Mouse (Mus musculus) forebrain, postnatal 0 days (tissue): ENCODE data around the gene Osgin1. TPM values are rescaled to one million over a fixed set of nuclear protein-coding genes. Genes with fewer than 3 reads are reported as not detected.

Experiments used
- ATAC-seq: fragments of 200-750 bp; cut with Nextera tagmentation; 2 replicates; pipeline ENCODE4 v1.8.0; 2017; ENCODE audit warnings: mild to moderate bottlenecking, moderate library complexity
- DNase-seq: peaks from one replicate; pipeline ENCODE4 v3.0.0-alpha.2; 2015
- H3K27ac ChIP-seq: fragments of 300-500 bp; sonication (generic); 2 replicates; pipeline ENCODE4 v1.5.1; 2014; ENCODE audit warnings: low read depth, mild to moderate bottlenecking, antibody characterized with exemption, low read length, moderate library complexity, mixed read lengths
- H3K27me3 ChIP-seq: fragments of 300-500 bp; sonication (generic); 2 replicates; pipeline ENCODE4 v1.6.1; 2014; ENCODE audit warnings: mild to moderate bottlenecking, low read length, mixed read lengths; ENCODE audit not compliant: insufficient read depth
- H3K36me3 ChIP-seq: fragments of 300-500 bp; sonication (generic); 2 replicates; pipeline ENCODE4 v1.6.1; 2014; ENCODE audit warnings: mild to moderate bottlenecking, moderate library complexity; ENCODE audit not compliant: insufficient read depth
- H3K4me1 ChIP-seq: fragments of 300-500 bp; sonication (generic); 2 replicates; pipeline ENCODE4 v1.6.1; 2014; ENCODE audit warnings: antibody characterized with exemption; ENCODE audit not compliant: insufficient read depth
- H3K4me2 ChIP-seq: fragments of 300-500 bp; sonication (generic); 2 replicates; pipeline ENCODE4 v1.6.1; 2014; ENCODE audit warnings: low read depth, mild to moderate bottlenecking, moderate library complexity
- H3K4me3 ChIP-seq: fragments of 300-500 bp; sonication (generic); 2 replicates; pipeline ENCODE4 v1.5.1; 2014; ENCODE audit warnings: low read depth, low read length, mixed read lengths
- H3K9ac ChIP-seq: fragments of 300-500 bp; sonication (generic); 2 replicates; pipeline ENCODE4 v1.6.1; 2014; ENCODE audit warnings: mild to moderate bottlenecking
- H3K9me3 ChIP-seq: fragments of 300-500 bp; sonication (generic); 2 replicates; pipeline ENCODE4 v1.6.1; 2016; ENCODE audit warnings: low read length
- CTCF ChIP-seq: sonication (generic); IDR thresholded peaks from 2 replicates; pipeline ENCODE4 v1.5.1; 2016; ENCODE audit warnings: antibody characterized with exemption, control low read depth, low read depth
- WGBS: fragments of 180-500 bp; shearing (Covaris S2); extraction: QIAGEN DNeasy Blood & Tissue Kit; methylation state at CpG from one replicate; pipeline ENCODE4 v1.1.7; 2014; 5-methylcytosine and 5-hydroxymethylcytosine counted together
- polyA plus RNA-seq: library from polyadenylated mRNA; unstranded; fragments of >200 nt; fragmentation: Nextera tagmentation; extraction: Ambion mirVana; gene quantifications from 2 replicates; pipeline ENCODE4 v1.2.1, GENCODE M21; 2015
- total RNA-seq: library from RNA; depleted of rRNA; stranded (reverse); fragments of >200 nt; gene quantifications from 2 replicates; pipeline ENCODE4 v1.2.3, GENCODE M21; 2014

Gene Osgin1
- total and polyA plus RNA-seq, 2 experiments from 2014 or later: 0.12 TPM; not detected in 1

DNA sequence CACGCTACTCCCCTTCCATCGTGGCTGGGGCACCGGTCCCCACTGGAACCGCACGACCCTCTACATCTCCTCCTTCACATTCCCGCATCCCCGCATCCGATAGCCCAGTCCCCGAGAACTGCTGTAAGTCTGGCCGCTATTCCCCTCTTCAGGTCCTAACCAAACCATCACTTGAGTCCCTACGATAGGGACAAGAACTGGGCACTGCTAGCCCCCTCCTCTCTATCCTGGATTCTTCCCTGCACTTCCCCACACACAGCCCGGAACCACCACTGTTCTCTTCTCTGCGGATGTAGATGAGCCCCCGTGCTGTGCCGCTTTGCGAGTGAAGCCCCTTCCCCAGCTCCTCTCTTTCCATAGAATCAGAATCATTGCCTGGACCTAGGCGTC is 13.9 kb downstream of the Osgin1 start:
- no peaks in the 10 kb centered on the region for H3K36me3 ChIP-seq
- no peaks in the 10 kb centered on the region for H3K27me3 ChIP-seq
- TF ChIP-seq CTCF: no peak
- ATAC-seq (peak; percentile 15; the same call in 1 of the 2 replicates), DNase-seq (no peak)
- peak overlapping the region; percentile 91 for H3K4me2 ChIP-seq
- H3K4me3 ChIP-seq: peak overlapping the region; percentile 68
- no peak overlapping the region for H3K27ac ChIP-seq
- H3K9ac ChIP-seq: peak overlapping the region; percentile 70
- WGBS: 2% methylated on average over 17 of the region's 17 CpGs
- no peaks in the 10 kb centered on the region for H3K9me3 ChIP-seq
- no peaks in the 10 kb centered on the region for H3K4me1 ChIP-seq

DNA sequence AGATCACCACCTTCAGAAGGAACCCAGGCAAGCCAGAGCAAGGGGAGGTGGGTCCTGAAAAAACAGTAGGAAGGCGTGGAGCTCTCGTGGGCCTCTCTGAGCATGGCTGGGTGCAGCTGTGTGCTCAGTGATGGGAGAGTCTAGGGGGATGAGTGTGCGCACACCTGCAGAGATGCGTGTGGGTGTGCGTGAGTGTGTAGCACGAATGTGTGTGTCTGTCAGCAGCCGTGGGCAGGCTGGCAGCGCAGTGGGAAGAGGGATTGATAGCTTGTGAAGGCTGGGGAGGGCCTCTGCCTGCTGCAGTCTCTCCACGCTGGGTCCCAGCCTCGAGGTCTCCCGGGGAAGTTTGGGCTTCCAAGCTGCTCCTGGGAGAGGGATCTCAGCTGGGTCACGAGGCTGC is 15.7 kb downstream of the Osgin1 start:
- WGBS: 81% methylated on average over 12 of the region's 12 CpGs
- no peak for ATAC-seq
- H3K4me2 ChIP-seq: no peak overlapping the region

DNA sequence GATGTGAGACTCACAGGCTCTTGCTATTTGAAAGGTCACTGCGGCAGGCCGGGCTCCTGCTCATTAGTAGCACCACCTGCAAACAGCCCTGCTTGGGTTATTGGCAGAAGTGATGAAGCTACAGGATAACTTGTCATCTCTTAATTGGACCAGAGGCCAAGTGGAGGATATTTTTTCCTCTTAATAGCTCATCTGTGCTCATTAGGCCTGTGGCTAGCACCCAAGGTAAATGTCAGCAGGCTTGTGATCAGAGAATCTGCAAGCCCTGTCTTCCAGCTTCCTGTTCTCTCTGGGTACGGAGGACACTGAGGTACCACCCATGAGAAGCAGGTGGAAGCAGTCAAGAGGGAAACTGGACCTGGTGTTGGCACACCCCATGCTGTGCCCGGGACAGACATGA is 17.2 kb downstream of the Osgin1 start:
- TF ChIP-seq CTCF: no peak
- Histone ChIP-seq H3K9ac (no peak overlapping the region), H3K27me3 (no peaks in the 10 kb centered on the region), H3K4me3 (no peak overlapping the region), H3K4me2 (no peak overlapping the region), H3K27ac (no peak overlapping the region), H3K36me3 (no peaks in the 10 kb centered on the region), H3K9me3 (no peaks in the 10 kb centered on the region), H3K4me1 (no peaks in the 10 kb centered on the region)
- no peak for DNase-seq
- WGBS: 78% methylated on average over 4 of the region's 4 CpGs
- no peak for ATAC-seq

More for the DNA sequence above, 15.7 kb downstream of the Osgin1 start:
- no peak for TF ChIP-seq CTCF
- Histone ChIP-seq H3K27me3 (no peaks in the 10 kb centered on the region), H3K4me3 (no peak overlapping the region), H3K9ac (no peak overlapping the region), H3K4me1 (no peaks in the 10 kb centered on the region), H3K36me3 (no peaks in the 10 kb centered on the region), H3K27ac (no peak overlapping the region), H3K9me3 (no peaks in the 10 kb centered on the region)
- no peak for DNase-seq

DNA sequence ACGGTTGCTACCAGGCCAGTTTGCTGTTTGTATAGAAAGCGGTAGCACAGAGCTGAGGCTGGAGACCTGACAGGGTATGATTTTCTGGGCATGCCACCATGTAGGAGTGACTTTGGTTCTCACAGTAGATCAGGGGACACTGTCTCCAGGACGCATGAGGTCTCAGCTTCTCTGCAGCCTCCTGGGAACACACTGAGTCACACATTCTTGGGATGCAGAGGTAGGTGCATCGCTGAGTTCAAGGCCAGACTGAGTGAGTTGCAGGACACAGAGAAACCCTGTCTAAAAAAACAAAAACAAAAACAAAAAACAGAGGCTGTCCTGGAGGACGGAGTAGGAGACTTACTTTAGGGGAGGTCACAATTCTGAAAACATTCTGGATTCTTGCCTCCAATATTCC is 19.0 kb downstream of the Osgin1 start:
- Histone ChIP-seq H3K27ac (no peak overlapping the region), H3K4me1 (no peaks in the 10 kb centered on the region), H3K9ac (no peak overlapping the region), H3K4me3 (no peak overlapping the region), H3K4me2 (no peak overlapping the region), H3K9me3 (no peaks in the 10 kb centered on the region), H3K27me3 (no peaks in the 10 kb centered on the region), H3K36me3 (no peaks in the 10 kb centered on the region)
- DNase-seq (no peak), ATAC-seq (no peak)
- 90% methylated on average over 5 of the region's 5 CpGs for WGBS
- TF ChIP-seq CTCF: no peak

DNA sequence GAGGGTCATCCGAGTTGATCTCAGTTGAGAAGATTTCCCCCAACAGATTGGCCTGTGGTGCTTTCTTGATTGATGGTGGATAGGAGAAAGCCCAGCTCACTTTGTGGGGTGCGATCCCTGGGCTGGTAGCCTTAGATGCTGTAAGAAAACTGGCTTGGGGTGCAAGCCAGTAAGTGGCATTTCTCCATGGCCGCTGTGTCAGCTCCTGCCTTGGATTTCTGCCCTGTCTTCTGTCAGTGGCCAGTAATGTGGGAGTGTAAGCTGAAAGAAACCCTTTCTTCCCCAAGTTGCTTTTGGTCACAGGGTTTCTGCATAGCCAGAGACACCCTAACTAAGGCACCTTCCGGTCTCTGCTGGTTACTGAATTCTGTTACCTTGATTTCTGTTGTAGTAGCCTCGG is 22.1 kb downstream of the Osgin1 start:
- ATAC-seq (no peak), DNase-seq (no peak)
- H3K9ac ChIP-seq: no peak overlapping the region
- no peak overlapping the region for H3K4me3 ChIP-seq
- no peak overlapping the region for H3K4me2 ChIP-seq
- no peak overlapping the region for H3K27ac ChIP-seq
- 75% methylated on average over 5 of the region's 5 CpGs for WGBS
- H3K36me3 ChIP-seq: no peaks in the 10 kb centered on the region
- H3K9me3 ChIP-seq: no peaks in the 10 kb centered on the region
- TF ChIP-seq CTCF: no peak
- no peaks in the 10 kb centered on the region for H3K4me1 ChIP-seq
- H3K27me3 ChIP-seq: no peaks in the 10 kb centered on the region

DNA sequence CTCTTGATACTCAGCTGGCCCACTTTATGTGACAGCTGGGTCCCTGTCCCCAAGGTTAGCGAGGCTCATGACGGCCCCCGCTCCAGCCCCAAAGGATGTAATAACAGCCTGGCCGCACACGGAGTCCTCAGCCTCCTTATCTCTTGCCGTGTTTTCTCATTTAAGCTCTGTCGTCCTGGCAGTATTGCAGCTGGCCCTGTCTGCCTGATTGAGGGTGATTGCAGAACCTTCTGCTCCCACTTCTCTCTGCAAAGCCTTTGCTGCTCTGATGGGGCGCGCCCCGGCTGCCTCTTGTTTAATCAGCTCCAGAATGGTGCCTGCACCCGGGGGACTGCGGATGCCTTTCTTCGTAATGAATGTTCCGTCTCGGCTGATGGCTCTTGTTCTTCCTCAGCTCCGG is 25.8 kb downstream of the Osgin1 start:
- peak; percentile 69 for ATAC-seq

DNA sequence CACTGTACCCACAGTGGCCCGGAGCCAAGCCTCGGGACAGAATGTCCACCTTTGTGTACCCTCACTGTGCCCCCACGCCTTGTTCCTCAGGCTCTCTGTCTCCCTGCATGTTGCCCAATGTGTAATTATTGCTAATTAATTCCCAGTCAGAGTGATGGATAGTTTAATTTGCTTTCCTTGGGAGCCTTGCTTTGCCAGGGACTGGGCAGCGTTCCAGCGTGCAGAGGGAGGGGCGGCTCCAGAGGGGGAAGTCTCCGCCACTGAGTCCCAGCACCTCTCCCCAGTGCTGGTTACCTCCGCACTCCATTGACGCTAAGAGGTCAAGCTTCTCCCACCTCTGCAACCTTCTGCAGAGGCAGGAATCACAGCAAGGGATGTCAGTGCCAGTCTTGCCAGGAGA is 27.4 kb downstream of the Osgin1 start:
- WGBS: 20% methylated on average over 9 of the region's 9 CpGs
- no peak for TF ChIP-seq CTCF
- no peak for ATAC-seq
- Histone ChIP-seq H3K4me3 (no peak overlapping the region), H3K9me3 (no peaks in the 10 kb centered on the region), H3K27ac (no peak overlapping the region), H3K27me3 (no peaks in the 10 kb centered on the region), H3K4me2 (no peak overlapping the region), H3K36me3 (no peaks in the 10 kb centered on the region), H3K9ac (no peak overlapping the region), H3K4me1 (peaks cover 11% of the 10 kb centered on the region)
- DNase-seq: peak; percentile 72

More for the DNA sequence above, 25.8 kb downstream of the Osgin1 start:
- H3K9me3 ChIP-seq: no peaks in the 10 kb centered on the region
- peak overlapping the region; percentile 15; the same call in 1 of the 2 replicates for H3K4me2 ChIP-seq
- 0 out of 2 replicates have a peak overlapping the region, but pooled peaks have one; percentile 5 for H3K27ac ChIP-seq
- WGBS: 29% methylated on average over 16 of the region's 16 CpGs
- TF ChIP-seq CTCF: no peak
- H3K27me3 ChIP-seq: no peaks in the 10 kb centered on the region
- H3K4me1 ChIP-seq: no peaks in the 10 kb centered on the region
- no peak overlapping the region for H3K4me3 ChIP-seq
- H3K36me3 ChIP-seq: no peaks in the 10 kb centered on the region
- no peak overlapping the region for H3K9ac ChIP-seq
- peak; percentile 47 for DNase-seq

DNA sequence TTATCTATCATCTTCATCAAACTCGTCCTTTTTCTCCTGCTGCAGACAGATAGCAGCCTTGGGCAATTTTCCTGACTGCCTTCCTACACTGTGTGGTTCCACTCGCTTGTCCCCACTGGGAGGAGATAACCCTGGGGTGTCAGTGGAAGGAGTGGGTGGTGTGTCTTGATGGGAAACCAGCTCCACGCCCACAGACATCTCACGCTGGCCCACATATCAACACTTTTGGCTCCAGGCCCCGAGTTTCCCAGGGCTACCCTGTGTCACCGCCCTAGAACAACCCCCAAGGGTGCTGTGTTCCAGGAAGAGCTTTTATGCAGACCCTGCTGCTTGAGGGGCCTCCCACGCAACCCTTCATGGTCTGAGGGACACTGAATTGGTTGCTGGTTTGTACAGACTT is 29.8 kb downstream of the Osgin1 start:
- no peak for ATAC-seq
- TF ChIP-seq CTCF: no peak
- Histone ChIP-seq H3K9ac (no peak overlapping the region), H3K36me3 (no peaks in the 10 kb centered on the region), H3K27me3 (no peaks in the 10 kb centered on the region), H3K4me1 (peaks cover 16% of the 10 kb centered on the region), H3K4me3 (no peak overlapping the region), H3K9me3 (no peaks in the 10 kb centered on the region), H3K4me2 (no peak overlapping the region), H3K27ac (no peak overlapping the region)
- DNase-seq: no peak
- 38% methylated on average over 7 of the region's 7 CpGs for WGBS
